Mouse (Mus musculus): ENCODE data around the gene Snx6. TPM values are rescaled to one million over a fixed set of nuclear protein-coding genes. Genes with fewer than 3 reads are reported as not detected.
A peak's percentile ranks its signal among the peaks of the same experiment; 100 is the strongest.

The Snx6 gene
- polyA plus RNA-seq, 2 experiments = 90.0 to 173 TPM

DNA sequence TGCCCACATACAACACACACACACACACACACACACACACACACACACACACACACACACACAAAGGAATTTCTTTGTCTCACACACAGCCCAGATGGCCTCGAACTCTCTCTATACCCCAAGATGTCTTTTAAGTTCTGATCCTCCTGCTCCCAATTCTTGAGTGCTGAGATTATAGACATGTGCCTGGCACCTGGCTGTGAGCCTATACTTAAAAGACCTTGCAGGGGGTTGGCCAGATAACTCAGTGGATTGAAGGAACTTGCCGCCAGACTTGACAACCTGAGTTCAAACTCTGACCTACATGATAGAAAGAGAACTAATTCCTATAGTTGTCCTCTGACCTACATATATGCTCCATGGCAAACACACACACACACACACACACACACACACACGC lies 8.0 kb upstream of the Snx6 start:
- no peak overlapping the region for H3K9ac ChIP-seq (ENCODE audit: low read depth, low read length, severe bottlenecking)
- no peak for TF ChIP-seq POLR2A (IDR thresholded peaks at IDR 0.05; ENCODE audit: borderline replicate concordance, extremely low read depth, insufficient read depth, insufficient read length)
- 68% methylated on average over 3 of the region's 3 CpGs for WGBS

DNA sequence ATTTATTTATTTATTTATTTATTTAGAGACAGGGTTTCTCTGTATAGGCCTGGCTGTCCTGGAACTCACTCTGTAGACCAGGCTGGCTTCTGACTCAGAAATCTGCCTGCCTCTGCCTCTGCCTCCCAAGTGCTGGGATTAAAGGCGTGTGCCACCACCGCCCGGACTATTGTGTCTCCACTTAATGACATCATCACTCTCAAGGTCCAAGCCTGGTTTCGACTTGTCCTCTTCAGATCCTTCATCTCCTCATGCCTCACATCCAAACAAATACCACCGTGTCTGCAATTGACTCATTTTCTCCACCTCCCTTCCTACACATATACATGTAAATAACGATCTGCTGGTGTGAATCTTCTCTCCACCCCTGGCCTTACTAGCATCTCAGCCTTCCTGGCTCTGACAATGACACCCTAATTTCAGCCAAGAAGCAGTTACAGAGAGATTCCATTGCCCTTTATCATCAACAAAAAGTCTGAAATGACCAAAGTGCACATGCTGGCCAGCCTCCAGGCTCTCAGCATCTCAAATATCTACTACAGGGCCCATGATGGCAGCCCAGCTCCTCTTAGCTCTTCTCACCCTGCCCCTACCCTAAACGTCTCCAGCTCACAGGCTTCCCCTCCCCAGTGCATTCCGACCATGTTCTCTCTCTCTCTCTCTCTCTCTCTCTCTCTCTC lies 1.2 kb upstream of the Snx6 start:
- no peaks in the 10 kb centered on the region for H3K27me3 ChIP-seq (ENCODE audit: control insufficient read depth, insufficient read depth, low read length)
- peaks cover 13% of the 10 kb centered on the region for H3K4me1 ChIP-seq (ENCODE audit: control insufficient read depth, insufficient read depth, low read length)
- H3K9ac ChIP-seq (ENCODE audit: low read depth, low read length, severe bottlenecking) = no peak overlapping the region
- WGBS = 88% methylated on average over 8 of the region's 8 CpGs
- no peak overlapping the region for H3K4me3 ChIP-seq (replicated peaks; ENCODE audit: low read length)
- DNase-seq (ENCODE audit: low spot score) (no peak), ATAC-seq (ENCODE audit: low FRiP score, low read depth) (no peak)
- no peak for TF ChIP-seq POLR2A (IDR thresholded peaks at IDR 0.05; ENCODE audit: borderline replicate concordance, extremely low read depth, insufficient read depth, insufficient read length)
- H3K9me3 ChIP-seq (ENCODE audit: control insufficient read depth, low read length) = no peaks in the 10 kb centered on the region
- no peak overlapping the region for H3K4me2 ChIP-seq (replicated peaks; ENCODE audit: low read depth, low read length, severe bottlenecking)
- no peak overlapping the region for H3K27ac ChIP-seq (replicated peaks; ENCODE audit: low read depth, low read length)
- 0 out of 2 replicates have a peak, but pooled peaks cover 5% of the 10 kb centered on the region for H3K36me3 ChIP-seq (ENCODE audit: control insufficient read depth, insufficient read depth, low read length)

More for the DNA sequence above, 8.0 kb upstream of the Snx6 start:
- Histone ChIP-seq H3K4me3 (replicated peaks; ENCODE audit: low read length) (no peak overlapping the region), H3K4me1 (ENCODE audit: control insufficient read depth, insufficient read depth, low read length) (no peaks in the 10 kb centered on the region), H3K27me3 (ENCODE audit: control insufficient read depth, insufficient read depth, low read length) (no peaks in the 10 kb centered on the region), H3K4me2 (replicated peaks; ENCODE audit: low read depth, low read length, severe bottlenecking) (no peak overlapping the region), H3K9me3 (ENCODE audit: control insufficient read depth, low read length) (no peaks in the 10 kb centered on the region), H3K27ac (replicated peaks; ENCODE audit: low read depth, low read length) (no peak overlapping the region), H3K36me3 (ENCODE audit: control insufficient read depth, insufficient read depth, low read length) (no peaks in the 10 kb centered on the region)
- DNase-seq (ENCODE audit: low spot score) = no peak
- no peak for ATAC-seq (ENCODE audit: low FRiP score, low read depth)

- H3K4me1 ChIP-seq (ENCODE audit: control insufficient read depth, insufficient read depth, low read length) = peaks cover 27% of the 10 kb centered on the region
- no peak for TF ChIP-seq POLR2A (IDR thresholded peaks at IDR 0.05; ENCODE audit: borderline replicate concordance, extremely low read depth, insufficient read depth, insufficient read length)
- H3K9me3 ChIP-seq (ENCODE audit: control insufficient read depth, low read length) = no peaks in the 10 kb centered on the region
- WGBS = 27% methylated on average over 3 of the region's 3 CpGs
- H3K9ac ChIP-seq (ENCODE audit: low read depth, low read length, severe bottlenecking) = peak overlapping the region; percentile 96
- H3K4me2 ChIP-seq (replicated peaks; ENCODE audit: low read depth, low read length, severe bottlenecking) = peak overlapping the region; percentile 56
- peak overlapping the region; percentile 91 for H3K4me3 ChIP-seq (replicated peaks; ENCODE audit: low read length)
- DNase-seq (ENCODE audit: low spot score) (no peak), ATAC-seq (ENCODE audit: low FRiP score, low read depth) (no peak)
- H3K27ac ChIP-seq (replicated peaks; ENCODE audit: low read depth, low read length) = no peak overlapping the region
- 0 out of 2 replicates have a peak, but pooled peaks cover 9% of the 10 kb centered on the region for H3K36me3 ChIP-seq (ENCODE audit: control insufficient read depth, insufficient read depth, low read length)
- H3K27me3 ChIP-seq (ENCODE audit: control insufficient read depth, insufficient read depth, low read length) = no peaks in the 10 kb centered on the region
These were observed 1.1 kb downstream of the Snx6 start for GRCm38 (mm10) chr12:54794392-54794791.

- no peak for TF ChIP-seq POLR2A (IDR thresholded peaks at IDR 0.05; ENCODE audit: borderline replicate concordance, extremely low read depth, insufficient read depth, insufficient read length)
- Histone ChIP-seq H3K27ac (replicated peaks; ENCODE audit: low read depth, low read length) (no peak overlapping the region), H3K9ac (ENCODE audit: low read depth, low read length, severe bottlenecking) (no peak overlapping the region), H3K9me3 (ENCODE audit: control insufficient read depth, low read length) (no peaks in the 10 kb centered on the region), H3K36me3 (ENCODE audit: control insufficient read depth, insufficient read depth, low read length) (0 out of 2 replicates have a peak, but pooled peaks cover 9% of the 10 kb centered on the region), H3K4me1 (ENCODE audit: control insufficient read depth, insufficient read depth, low read length) (peaks cover 32% of the 10 kb centered on the region), H3K4me2 (replicated peaks; ENCODE audit: low read depth, low read length, severe bottlenecking) (no peak overlapping the region), H3K27me3 (ENCODE audit: control insufficient read depth, insufficient read depth, low read length) (no peaks in the 10 kb centered on the region), H3K4me3 (replicated peaks; ENCODE audit: low read length) (no peak overlapping the region)
- no peak for DNase-seq (ENCODE audit: low spot score)
- ATAC-seq (ENCODE audit: low FRiP score, low read depth) = no peak
- 81% methylated on average over 8 of the region's 8 CpGs for WGBS
These were observed 4.0 kb downstream of the Snx6 start for GRCm38 (mm10) chr12:54791465-54791864.

DNA sequence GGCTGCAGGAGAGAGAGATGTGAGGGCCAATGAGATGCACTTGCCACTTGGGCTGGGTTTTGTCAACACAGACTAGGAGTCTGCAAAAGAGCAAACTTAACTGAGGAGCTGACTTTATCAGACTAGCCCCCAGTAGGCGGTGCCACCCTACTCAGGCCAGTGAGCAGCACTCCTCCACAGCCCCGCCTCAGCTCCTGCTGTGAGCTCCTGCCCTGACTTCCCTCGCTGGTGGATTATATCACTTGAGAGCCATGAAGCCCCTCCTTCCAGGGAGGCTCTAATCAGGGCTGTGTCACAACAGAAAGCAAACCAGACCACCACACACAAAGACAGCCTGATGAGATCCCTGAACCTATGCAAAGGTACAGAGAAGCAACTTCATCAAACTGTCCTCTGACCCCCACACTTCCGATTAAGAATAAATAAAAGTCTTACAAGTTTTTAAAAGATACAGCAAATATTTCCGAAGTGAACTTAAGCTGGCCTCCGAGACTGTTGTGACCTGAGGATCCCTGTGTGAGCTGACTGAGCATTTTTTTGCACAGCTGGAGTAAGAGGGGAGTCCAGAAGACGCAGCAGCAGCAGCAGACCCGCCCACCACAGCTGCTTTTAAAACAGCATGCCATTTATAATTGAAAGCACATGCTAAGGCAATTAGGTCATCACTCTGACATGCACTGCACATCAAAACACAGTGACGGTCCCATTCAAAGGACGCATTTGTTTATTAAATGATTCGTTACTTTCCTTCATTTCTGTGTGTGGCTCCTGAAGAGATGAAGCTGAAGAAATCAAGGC lies 6.0 kb downstream of the Snx6 start:
- H3K4me1 ChIP-seq (ENCODE audit: control insufficient read depth, insufficient read depth, low read length) = peaks cover 29% of the 10 kb centered on the region
- no peaks in the 10 kb centered on the region for H3K9me3 ChIP-seq (ENCODE audit: control insufficient read depth, low read length)
- H3K27me3 ChIP-seq (ENCODE audit: control insufficient read depth, insufficient read depth, low read length) = no peaks in the 10 kb centered on the region
- H3K4me2 ChIP-seq (replicated peaks; ENCODE audit: low read depth, low read length, severe bottlenecking) = peak overlapping the region; percentile 19; the same call in 1 of the 2 replicates
- H3K27ac ChIP-seq (replicated peaks; ENCODE audit: low read depth, low read length) = peak overlapping the region; percentile 55; the same call in 1 of the 2 replicates
- H3K36me3 ChIP-seq (ENCODE audit: control insufficient read depth, insufficient read depth, low read length) = 0 out of 2 replicates have a peak, but pooled peaks cover 9% of the 10 kb centered on the region
- peak; percentile 88 for ATAC-seq (ENCODE audit: low FRiP score, low read depth)
- DNase-seq (ENCODE audit: low spot score) = peak; percentile 80
- peak overlapping the region; percentile 31; the same call in 1 of the 2 replicates for H3K9ac ChIP-seq (ENCODE audit: low read depth, low read length, severe bottlenecking)
- 12% methylated on average over 11 of the region's 11 CpGs for WGBS
- H3K4me3 ChIP-seq (replicated peaks; ENCODE audit: low read length) = 0 out of 2 replicates have a peak overlapping the region, but pooled peaks have one; percentile 1
- no peak for TF ChIP-seq POLR2A (IDR thresholded peaks at IDR 0.05; ENCODE audit: borderline replicate concordance, extremely low read depth, insufficient read depth, insufficient read length)
